In the genomic region with DNA sequence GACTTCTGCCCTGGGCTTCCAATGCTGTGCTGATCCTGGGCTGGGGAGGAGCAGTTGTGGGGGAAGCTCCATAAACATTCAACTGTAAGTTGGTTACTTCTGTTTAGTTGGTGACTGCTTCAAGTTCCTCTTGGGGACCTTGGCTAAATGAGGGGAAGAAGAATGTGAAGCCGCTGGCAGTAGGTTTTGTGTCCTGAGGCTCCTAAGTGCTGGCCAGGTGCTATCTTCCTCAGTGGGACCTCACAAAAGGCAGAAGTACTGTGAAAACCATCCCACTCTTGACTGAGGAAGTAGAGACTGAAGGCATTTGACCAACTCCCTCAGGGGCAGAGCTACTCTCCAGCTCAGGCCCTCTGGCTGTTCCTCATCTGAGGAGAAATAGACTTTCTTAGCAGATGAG, we compare ENCODE assay signal across 1 mouse cellular context.
TF ChIP-seq lines count a peak whose summit lies in the region.

No protein-coding gene starts in this region.

TF ChIP-seq in MEL, 35 proteins besides CTCF, POLR2A, EP300 and RAD21:
- TF ChIP-seq ZMIZ1 (IDR thresholded peaks at IDR 0.05; ENCODE audit: low read depth, low read length), result no peak
- TF ChIP-seq GATA1 (IDR thresholded peaks at IDR 0.05; ENCODE audit: low read depth, low read length), result no peak
- TF ChIP-seq SIN3A (IDR thresholded peaks at IDR 0.05; ENCODE audit: low read length), result no peak
- no peak for TF ChIP-seq NRF1 (IDR thresholded peaks at IDR 0.05; ENCODE audit: insufficient read depth, low read depth, low read length, poor library complexity, severe bottlenecking)
- TF ChIP-seq MAFK (IDR thresholded peaks at IDR 0.05; ENCODE audit: borderline replicate concordance, low read depth, low read length), result no peak
- TF ChIP-seq TBP (IDR thresholded peaks at IDR 0.05; ENCODE audit: low read depth, low read length), result no peak
- TF ChIP-seq POLR2AphosphoS2 (IDR thresholded peaks at IDR 0.05; ENCODE audit: low read length), result no peak
- TF ChIP-seq UBTF (IDR thresholded peaks at IDR 0.05; ENCODE audit: borderline replicate concordance, insufficient read depth, low read depth, low read length), result 0 out of 2 replicates have a peak, but pooled peaks have one; percentile 58
TF ChIP-seq in MEL: peak in this region for 1.
